Mouse (Mus musculus) skeletal muscle tissue, postnatal 0 days (tissue): ENCODE measurements around the gene Osbpl8. TPM values are rescaled to one million over a fixed set of nuclear protein-coding genes. Genes with fewer than 3 reads are reported as not detected.

Experiments used
- polyA plus RNA-seq: library from polyadenylated mRNA; unstranded; fragments of >200 nt; fragmentation: Nextera tagmentation; extraction: Ambion mirVana; gene quantifications from 2 replicates; pipeline ENCODE4 v1.2.1, GENCODE M21; 2015

The Osbpl8 gene
- 6.4 and 7.3 TPM in 2 replicates for polyA plus RNA-seq

DNA sequence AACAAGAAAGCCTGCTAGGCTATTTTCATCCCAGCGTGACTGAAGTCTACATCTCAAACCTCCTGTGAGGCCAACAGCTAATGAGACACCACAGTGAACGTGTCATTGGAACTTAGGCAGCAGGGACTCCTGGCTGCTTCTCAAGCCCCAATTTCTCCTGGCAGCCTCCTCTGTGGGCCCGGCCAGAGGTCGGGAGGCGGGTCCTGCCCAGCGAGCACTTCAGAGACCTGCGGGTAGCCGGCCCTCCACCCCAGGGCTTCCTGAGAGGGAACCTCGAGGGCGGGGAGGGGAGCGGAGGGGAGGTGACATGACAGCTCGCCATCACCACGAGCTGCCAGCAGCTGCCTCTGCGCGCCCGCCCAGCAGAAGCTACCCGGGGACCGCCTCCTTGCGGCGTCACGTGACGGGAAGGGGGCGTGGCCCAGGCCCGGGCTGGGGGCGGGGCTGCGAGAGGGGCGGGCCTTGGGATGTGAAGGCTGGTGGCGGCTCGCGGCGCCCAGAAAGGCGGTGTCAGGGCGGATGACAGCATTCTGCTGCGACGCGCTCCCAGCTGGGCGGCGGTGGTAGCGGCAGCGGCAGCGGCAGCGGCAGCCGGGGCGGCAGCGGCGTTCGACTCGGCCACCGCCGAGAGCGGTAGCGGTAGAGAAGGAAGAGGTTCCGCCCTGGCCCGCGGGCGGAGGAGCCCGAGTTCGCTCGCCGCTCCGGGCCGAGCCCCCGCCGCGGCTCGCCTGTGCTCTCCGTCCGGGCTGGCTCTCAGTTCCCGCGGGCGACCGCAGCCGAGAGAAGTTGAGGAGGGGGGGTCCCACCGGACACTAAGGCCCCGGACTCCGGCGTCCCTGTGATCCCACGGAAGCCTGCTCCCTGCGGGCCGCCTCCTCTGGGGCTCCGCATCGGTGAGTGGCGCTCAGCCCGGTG, at the start of gene Osbpl8:
Gene Osbpl8, plus strand, starts transcription at position 449 of the 915 bp plus-strand sequence.

DNA sequence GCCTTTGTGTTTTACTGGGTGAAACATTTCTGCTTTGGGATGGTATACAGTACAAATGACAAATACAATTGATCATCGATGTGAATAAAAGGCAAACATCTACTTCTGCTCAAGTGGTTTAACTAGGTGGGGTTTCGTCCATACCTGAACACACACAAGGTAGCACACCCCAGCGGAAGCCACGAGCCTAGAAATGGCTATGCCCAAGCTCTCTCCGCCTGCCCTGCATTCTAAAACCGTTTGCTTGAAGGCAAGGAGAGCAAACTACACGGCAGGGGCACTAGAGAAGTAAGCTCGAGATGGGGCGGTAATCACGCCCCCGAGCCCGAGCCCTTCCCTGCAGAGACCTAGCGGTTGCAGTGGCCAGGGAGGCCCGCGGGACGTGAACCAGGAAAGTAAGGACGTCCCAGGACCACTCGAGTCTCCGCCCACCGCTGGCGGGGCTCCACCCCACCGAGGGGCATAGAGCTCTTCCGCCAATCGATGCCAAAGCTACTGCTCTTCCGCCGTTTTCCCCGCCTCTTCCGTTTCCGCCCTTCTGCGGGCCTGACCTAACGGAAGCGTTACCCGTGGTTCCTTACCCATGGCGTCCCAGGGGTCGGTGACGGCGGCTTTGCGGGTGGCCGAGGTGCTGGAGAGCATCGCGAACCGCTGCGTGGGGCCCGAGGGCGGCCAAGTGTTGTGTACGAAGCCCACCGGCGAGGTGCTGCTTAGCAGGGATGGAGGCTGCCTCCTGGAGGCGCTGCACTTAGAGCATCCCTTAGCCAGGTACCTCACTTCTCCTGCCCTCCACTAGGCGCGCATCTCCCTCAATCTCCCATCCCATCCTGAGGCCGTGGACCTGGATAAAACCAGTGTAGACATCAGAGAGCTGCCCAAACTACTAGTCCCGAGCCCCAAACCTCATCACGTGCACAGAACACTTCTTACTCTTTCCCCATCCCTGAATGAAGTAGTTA, 133.9 kb downstream of the Osbpl8 start, which contains the start of gene Bbs10:
Gene Bbs10, plus strand, starts transcription at position 540 of the 959 bp plus-strand sequence.

Other genes starting within 250 kb of the Osbpl8 start
- 76.6 and 79.1 TPM in 2 replicates for gene Csrp2, start 245.0 kb upstream of the Osbpl8 start, polyA plus RNA-seq
- 14.0 and 15.3 TPM in 2 replicates for gene Zdhhc17, start 154.6 kb upstream of the Osbpl8 start, polyA plus RNA-seq
- gene Bbs10, start 133.9 kb downstream of the Osbpl8 start, polyA plus RNA-seq: 2.0 and 2.3 TPM in 2 replicates